Mouse (Mus musculus): ENCODE measurements around the gene Txndc9.
"Not testable (repeated sequence)": the region's sequence is repeated elsewhere in the genome, so short reads cannot be mapped to it uniquely, and the experiment has no call there.

Gene Txndc9

GRCm38 (mm10) chr1:37976666-37977065 is 21.0 kb downstream of the Txndc9 start:
- DNase-seq (ENCODE audit: low spot score in 2 of 2) = not testable (repeated sequence)

- no peak for DNase-seq (ENCODE audit: low spot score in 2 of 2)
These were observed 26.2 kb downstream of the Txndc9 start for GRCm38 (mm10) chr1:37971520-37971919.

- no peak for DNase-seq (ENCODE audit: low spot score in 2 of 2)
These were observed 28.9 kb downstream of the Txndc9 start for GRCm38 (mm10) chr1:37968746-37969145.

GRCm38 (mm10) chr1:37965571-37965970 is 32.1 kb downstream of the Txndc9 start:
- no peak for DNase-seq (ENCODE audit: low spot score in 2 of 2)

GRCm38 (mm10) chr1:37959486-37959885 is 38.2 kb downstream of the Txndc9 start:
- DNase-seq (ENCODE audit: low spot score in 2 of 2) = peak; percentile 21 to 30

GRCm38 (mm10) chr1:37958516-37958915 is 39.2 kb downstream of the Txndc9 start:
- no peak for DNase-seq (ENCODE audit: low spot score in 2 of 2)

GRCm38 (mm10) chr1:37957659-37958058 is 40.0 kb downstream of the Txndc9 start, which contains the start of gene Lyg1:
Lyg1 (minus strand) TSS chr1:37957759.
- DNase-seq (ENCODE audit: low spot score in 2 of 2) = no peak

GRCm38 (mm10) chr1:37956690-37957431 is 40.8 kb downstream of the Txndc9 start:
- DNase-seq (ENCODE audit: low spot score in 2 of 2) = peak; percentile 22 to 55

- DNase-seq (ENCODE audit: low spot score in 2 of 2) = no peak
These were observed 42.4 kb downstream of the Txndc9 start for GRCm38 (mm10) chr1:37955251-37955650.

GRCm38 (mm10) chr1:37954786-37955185 is 42.9 kb downstream of the Txndc9 start:
- DNase-seq (ENCODE audit: low spot score in 2 of 2) = no peak

- DNase-seq (ENCODE audit: low spot score in 2 of 2) = no peak
These were observed 48.8 kb downstream of the Txndc9 start for GRCm38 (mm10) chr1:37948906-37949305.
